Mouse (Mus musculus): ENCODE measurements around the gene Porcn. TPM values are rescaled to one million over a fixed set of nuclear protein-coding genes. Genes with fewer than 3 reads are reported as not detected.

Porcn gene
- polyA plus RNA-seq, 1 experiment from 2014 or later: 10.4 TPM

GRCm38 (mm10) chrX:8206694-8207197 lies 421 bp upstream of the Porcn start:
- ATAC-seq (ENCODE audit: insufficient read depth) (peak; percentile 26; the same call in 1 of the 2 replicates), DNase-seq (no peak)
- Histone ChIP-seq H3K27me3 (ENCODE audit: insufficient read depth, low read length) (no peaks in the 10 kb centered on the region), H3K9me3 (ENCODE audit: low read depth, low read length) (no peaks in the 10 kb centered on the region), H3K4me1 (ENCODE audit: insufficient read depth) (no peaks in the 10 kb centered on the region), H3K36me3 (ENCODE audit: insufficient read depth) (no peaks in the 10 kb centered on the region), H3K4me3 (ENCODE audit: low read depth, low read length) (peak overlapping the region; percentile 49), H3K27ac (ENCODE audit: low read depth) (no peak overlapping the region), H3K4me2 (peak overlapping the region; percentile 67), H3K9ac (peak overlapping the region; percentile 60; the same call in 1 of the 2 replicates)
- WGBS: 14% methylated on average over 11 of the region's 11 CpGs
- no peak for TF ChIP-seq CTCF (IDR thresholded peaks at IDR 0.05; ENCODE audit: low read depth)

GRCm38 (mm10) chrX:8205551-8205950 lies 774 bp downstream of the Porcn start:
- Histone ChIP-seq H3K27ac (ENCODE audit: low read depth) (no peak overlapping the region), H3K4me1 (ENCODE audit: insufficient read depth) (no peaks in the 10 kb centered on the region), H3K9ac (0 out of 2 replicates have a peak overlapping the region, but pooled peaks have one; percentile 60), H3K36me3 (ENCODE audit: insufficient read depth) (no peaks in the 10 kb centered on the region), H3K27me3 (ENCODE audit: insufficient read depth, low read length) (no peaks in the 10 kb centered on the region), H3K4me2 (peak overlapping the region; percentile 67), H3K9me3 (ENCODE audit: low read depth, low read length) (no peaks in the 10 kb centered on the region), H3K4me3 (ENCODE audit: low read depth, low read length) (peak overlapping the region; percentile 49)
- WGBS: 36% methylated on average over 7 of the region's 7 CpGs
- no peak for ATAC-seq (ENCODE audit: insufficient read depth)
- no peak for DNase-seq
- TF ChIP-seq CTCF (IDR thresholded peaks at IDR 0.05; ENCODE audit: low read depth): no peak

- no peak for TF ChIP-seq CTCF (IDR thresholded peaks at IDR 0.05; ENCODE audit: low read depth)
- no peak overlapping the region for H3K27ac ChIP-seq (ENCODE audit: low read depth)
- H3K9me3 ChIP-seq (ENCODE audit: low read depth, low read length): no peaks in the 10 kb centered on the region
- ATAC-seq (ENCODE audit: insufficient read depth): no peak
- no peak overlapping the region for H3K4me2 ChIP-seq
- WGBS: 62% methylated on average over 4 of the region's 4 CpGs
- H3K4me1 ChIP-seq (ENCODE audit: insufficient read depth): no peaks in the 10 kb centered on the region
- H3K36me3 ChIP-seq (ENCODE audit: insufficient read depth): no peaks in the 10 kb centered on the region
- DNase-seq: no peak
- H3K4me3 ChIP-seq (ENCODE audit: low read depth, low read length): no peak overlapping the region
- no peak overlapping the region for H3K9ac ChIP-seq
- no peaks in the 10 kb centered on the region for H3K27me3 ChIP-seq (ENCODE audit: insufficient read depth, low read length)
Observed at GRCm38 (mm10) chrX:8205088-8205487, 1.2 kb downstream of the Porcn start.

- no peak overlapping the region for H3K4me3 ChIP-seq (ENCODE audit: low read depth, low read length)
- 87% methylated on average over 10 of the region's 10 CpGs for WGBS
- H3K9ac ChIP-seq: no peak overlapping the region
- no peak overlapping the region for H3K27ac ChIP-seq (ENCODE audit: low read depth)
- H3K36me3 ChIP-seq (ENCODE audit: insufficient read depth): no peaks in the 10 kb centered on the region
- H3K4me1 ChIP-seq (ENCODE audit: insufficient read depth): no peaks in the 10 kb centered on the region
- DNase-seq (no peak), ATAC-seq (ENCODE audit: insufficient read depth) (no peak)
- no peaks in the 10 kb centered on the region for H3K27me3 ChIP-seq (ENCODE audit: insufficient read depth, low read length)
- no peak for TF ChIP-seq CTCF (IDR thresholded peaks at IDR 0.05; ENCODE audit: low read depth)
- H3K9me3 ChIP-seq (ENCODE audit: low read depth, low read length): no peaks in the 10 kb centered on the region
- no peak overlapping the region for H3K4me2 ChIP-seq
Observed at GRCm38 (mm10) chrX:8204076-8204475, 2.2 kb downstream of the Porcn start.

GRCm38 (mm10) chrX:8203105-8203504 lies 3.2 kb downstream of the Porcn start:
- ATAC-seq (ENCODE audit: insufficient read depth): no peak
- Histone ChIP-seq H3K4me1 (ENCODE audit: insufficient read depth) (no peaks in the 10 kb centered on the region), H3K36me3 (ENCODE audit: insufficient read depth) (no peaks in the 10 kb centered on the region)

GRCm38 (mm10) chrX:8193419-8193723 lies 13.0 kb downstream of the Porcn start, which contains the start of gene Ebp:
Gene Ebp (minus strand): TSS chrX:8193512.
- H3K4me1 ChIP-seq (ENCODE audit: insufficient read depth): no peaks in the 10 kb centered on the region
- peak within 1 kb of the TSS; percentile 63 for H3K4me2 ChIP-seq
- ATAC-seq (ENCODE audit: insufficient read depth) (0 out of 2 replicates have a peak, but pooled peaks have one; percentile 3), DNase-seq (no peak)
- no peak for TF ChIP-seq CTCF (IDR thresholded peaks at IDR 0.05; ENCODE audit: low read depth)
- peak within 1 kb of the TSS; percentile 58 for H3K9ac ChIP-seq
- H3K9me3 ChIP-seq (ENCODE audit: low read depth, low read length): no peaks in the 10 kb centered on the region
- peak within 1 kb of the TSS; percentile 46; the same call in 1 of the 2 replicates for H3K27ac ChIP-seq (ENCODE audit: low read depth)
- peak within 1 kb of the TSS; percentile 50 for H3K4me3 ChIP-seq (ENCODE audit: low read depth, low read length)
- no peaks in the 10 kb centered on the region for H3K36me3 ChIP-seq (ENCODE audit: insufficient read depth)
- H3K27me3 ChIP-seq (ENCODE audit: insufficient read depth, low read length): no peaks in the 10 kb centered on the region
- WGBS: 13% methylated on average over 10 of the region's 10 CpGs

More at GRCm38 (mm10) chrX:8203105-8203504, 3.2 kb downstream of the Porcn start:
- no peak overlapping the region for H3K9ac ChIP-seq
- no peak for TF ChIP-seq CTCF (IDR thresholded peaks at IDR 0.05; ENCODE audit: low read depth)
- no peak overlapping the region for H3K4me2 ChIP-seq
- H3K27ac ChIP-seq (ENCODE audit: low read depth): no peak overlapping the region
- no peak overlapping the region for H3K4me3 ChIP-seq (ENCODE audit: low read depth, low read length)
- no peaks in the 10 kb centered on the region for H3K9me3 ChIP-seq (ENCODE audit: low read depth, low read length)
- 83% methylated on average over 14 of the region's 14 CpGs for WGBS
- DNase-seq: no peak
- H3K27me3 ChIP-seq (ENCODE audit: insufficient read depth, low read length): no peaks in the 10 kb centered on the region

GRCm38 (mm10) chrX:8192640-8193418 lies 13.5 kb downstream of the Porcn start:
- TF ChIP-seq CTCF (IDR thresholded peaks at IDR 0.05; ENCODE audit: low read depth): no peak
- no peaks in the 10 kb centered on the region for H3K27me3 ChIP-seq (ENCODE audit: insufficient read depth, low read length)
- 9% methylated on average over 37 of the region's 38 CpGs for WGBS
- H3K36me3 ChIP-seq (ENCODE audit: insufficient read depth): no peaks in the 10 kb centered on the region
- no peaks in the 10 kb centered on the region for H3K4me1 ChIP-seq (ENCODE audit: insufficient read depth)
- H3K27ac ChIP-seq (ENCODE audit: low read depth): peak overlapping the region; percentile 46; the same call in 1 of the 2 replicates
- DNase-seq (peak; percentile 85), ATAC-seq (ENCODE audit: insufficient read depth) (peak; percentile 99)
- H3K9me3 ChIP-seq (ENCODE audit: low read depth, low read length): no peaks in the 10 kb centered on the region
- H3K4me3 ChIP-seq (ENCODE audit: low read depth, low read length): peak overlapping the region; percentile 50
- H3K4me2 ChIP-seq: peak overlapping the region; percentile 63
- peak overlapping the region; percentile 58 for H3K9ac ChIP-seq

All from lung, embryonic 14.5 days (tissue).